Mouse (Mus musculus): ENCODE results near the gene Marveld3. TPM values are rescaled to one million over a fixed set of nuclear protein-coding genes. Genes with fewer than 3 reads are reported as not detected.

The Marveld3 gene
- polyA plus RNA-seq, 1 experiment: 0.77 TPM

DNA sequence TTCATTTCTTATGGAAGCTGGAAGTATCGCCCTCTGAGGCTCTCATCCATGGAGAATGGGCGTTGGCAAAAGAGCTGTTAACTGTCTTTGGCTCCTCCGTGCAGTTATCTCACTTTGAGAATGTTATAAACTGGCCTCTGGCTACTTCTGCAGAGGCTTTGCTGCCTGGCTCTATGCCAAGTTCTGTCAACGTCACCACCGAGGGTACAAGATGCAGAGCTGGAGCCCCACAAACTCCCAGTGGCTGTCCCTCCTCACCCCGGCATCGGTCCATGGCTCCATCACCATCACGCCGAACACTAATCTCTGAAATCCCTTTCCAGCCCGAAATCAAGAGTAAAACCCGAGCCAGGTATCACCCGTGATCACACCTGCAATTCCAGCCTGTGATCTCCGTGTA, 1.4 kb upstream of the Marveld3 start:
- TF ChIP-seq CTCF (IDR thresholded peaks at IDR 0.05; ENCODE audit: borderline replicate concordance, extremely low read depth, insufficient read depth, insufficient read length) (no peak), POLR2A (IDR thresholded peaks at IDR 0.05; ENCODE audit: borderline replicate concordance, extremely low read depth, insufficient read depth, insufficient read length, poor library complexity, severe bottlenecking) (no peak)
- no peak for DNase-seq (ENCODE audit: low read depth)

DNA sequence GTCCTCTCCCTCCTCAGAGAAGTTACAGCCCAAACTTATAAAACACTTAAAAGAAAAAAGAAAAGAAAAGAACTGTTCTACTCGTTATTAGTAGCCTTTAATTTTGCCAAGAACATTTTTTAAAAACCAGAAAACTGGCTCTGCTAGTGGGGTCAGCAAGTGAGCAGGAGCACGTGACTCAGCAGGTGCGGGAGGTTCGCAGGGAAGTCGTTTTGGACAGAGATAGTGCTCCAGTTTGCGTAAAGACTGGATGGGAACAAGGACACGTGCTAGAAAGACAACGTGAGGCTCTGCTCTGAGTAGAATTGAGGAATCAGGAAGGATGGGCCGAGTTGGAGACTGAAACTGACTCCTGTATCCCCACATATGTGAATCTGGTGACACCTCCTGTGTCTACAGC, 893 bp upstream of the Marveld3 start:
- no peak for TF ChIP-seq CTCF (IDR thresholded peaks at IDR 0.05; ENCODE audit: borderline replicate concordance, extremely low read depth, insufficient read depth, insufficient read length)
- no peak for TF ChIP-seq POLR2A (IDR thresholded peaks at IDR 0.05; ENCODE audit: borderline replicate concordance, extremely low read depth, insufficient read depth, insufficient read length, poor library complexity, severe bottlenecking)
- DNase-seq (ENCODE audit: low read depth): no peak

- TF ChIP-seq CTCF (IDR thresholded peaks at IDR 0.05; ENCODE audit: borderline replicate concordance, extremely low read depth, insufficient read depth, insufficient read length) (no peak), POLR2A (IDR thresholded peaks at IDR 0.05; ENCODE audit: borderline replicate concordance, extremely low read depth, insufficient read depth, insufficient read length, poor library complexity, severe bottlenecking) (no peak)
- DNase-seq (ENCODE audit: low read depth): peak; percentile 30
These were observed 2.9 kb downstream of the Marveld3 start for GRCm38 (mm10) chr8:109959112-109959511.

DNA sequence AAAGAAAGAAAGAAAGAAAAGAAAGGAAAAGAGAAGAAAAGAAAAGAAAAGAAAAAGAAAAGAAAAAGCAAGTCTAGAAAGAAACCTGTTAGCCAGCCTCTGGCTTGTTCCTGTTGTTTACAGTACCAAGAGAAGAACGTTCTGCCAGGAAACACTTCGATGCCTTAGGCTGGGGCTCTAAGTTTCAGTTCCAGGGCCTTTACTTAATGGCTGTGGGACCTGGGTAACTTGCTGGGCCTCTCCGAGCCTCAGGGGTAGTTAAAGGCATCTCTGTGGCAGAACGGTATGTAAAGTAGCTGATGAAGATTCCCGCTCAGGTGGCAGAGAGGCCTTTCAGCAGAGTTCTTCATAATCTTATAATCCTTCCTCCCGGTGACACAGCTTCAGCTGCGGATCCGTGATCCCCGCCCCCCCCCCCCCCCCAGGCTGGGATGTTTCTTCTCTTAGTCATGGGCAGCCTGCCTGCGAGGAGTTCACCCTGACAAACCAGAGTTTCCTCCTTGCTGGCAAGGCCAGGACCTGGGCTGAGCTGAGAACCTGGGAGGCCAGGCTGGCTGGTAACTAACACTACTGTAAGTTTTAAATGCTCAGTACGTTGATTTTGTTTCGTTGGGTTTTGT, 3.9 kb downstream of the Marveld3 start:
- peak; percentile 19 for DNase-seq (ENCODE audit: low read depth)
- no peak for TF ChIP-seq POLR2A (IDR thresholded peaks at IDR 0.05; ENCODE audit: borderline replicate concordance, extremely low read depth, insufficient read depth, insufficient read length, poor library complexity, severe bottlenecking)
- TF ChIP-seq CTCF (IDR thresholded peaks at IDR 0.05; ENCODE audit: borderline replicate concordance, extremely low read depth, insufficient read depth, insufficient read length): no peak

GRCm38 (mm10) chr8:109957167-109958028, 4.6 kb downstream of the Marveld3 start:
- TF ChIP-seq CTCF (IDR thresholded peaks at IDR 0.05; ENCODE audit: borderline replicate concordance, extremely low read depth, insufficient read depth, insufficient read length): peak; percentile 11; the same call in 1 of the 2 replicates
- no peak for TF ChIP-seq POLR2A (IDR thresholded peaks at IDR 0.05; ENCODE audit: borderline replicate concordance, extremely low read depth, insufficient read depth, insufficient read length, poor library complexity, severe bottlenecking)
- DNase-seq (ENCODE audit: low read depth): peak; percentile 82

DNA sequence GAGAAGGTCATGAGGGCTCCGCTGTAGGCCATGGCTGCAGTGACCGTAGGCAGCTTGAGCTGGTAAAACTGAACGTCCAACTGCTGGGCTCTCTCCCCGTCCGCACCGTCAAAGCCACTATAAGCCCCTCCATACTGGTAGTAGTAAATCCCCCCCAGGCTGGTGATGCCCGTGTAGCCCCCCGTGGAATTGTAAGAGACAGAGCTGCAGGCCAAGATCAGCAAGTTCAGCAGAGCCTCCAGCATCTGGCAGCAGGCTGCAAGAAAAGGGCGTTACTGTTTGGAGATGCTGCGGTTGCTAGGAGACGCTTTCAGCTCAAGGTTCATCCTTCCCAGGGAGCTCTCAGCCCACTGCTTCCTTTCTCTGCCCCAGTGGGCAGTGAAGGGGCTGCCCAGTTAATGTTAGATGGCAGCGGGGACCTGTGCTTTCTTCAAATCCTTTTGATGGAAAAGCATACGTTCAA, 7.5 kb downstream of the Marveld3 start:
- DNase-seq (ENCODE audit: low read depth): peak; percentile 87
- no peak for TF ChIP-seq CTCF (IDR thresholded peaks at IDR 0.05; ENCODE audit: borderline replicate concordance, extremely low read depth, insufficient read depth, insufficient read length)
- TF ChIP-seq POLR2A (IDR thresholded peaks at IDR 0.05; ENCODE audit: borderline replicate concordance, extremely low read depth, insufficient read depth, insufficient read length, poor library complexity, severe bottlenecking): no peak

DNA sequence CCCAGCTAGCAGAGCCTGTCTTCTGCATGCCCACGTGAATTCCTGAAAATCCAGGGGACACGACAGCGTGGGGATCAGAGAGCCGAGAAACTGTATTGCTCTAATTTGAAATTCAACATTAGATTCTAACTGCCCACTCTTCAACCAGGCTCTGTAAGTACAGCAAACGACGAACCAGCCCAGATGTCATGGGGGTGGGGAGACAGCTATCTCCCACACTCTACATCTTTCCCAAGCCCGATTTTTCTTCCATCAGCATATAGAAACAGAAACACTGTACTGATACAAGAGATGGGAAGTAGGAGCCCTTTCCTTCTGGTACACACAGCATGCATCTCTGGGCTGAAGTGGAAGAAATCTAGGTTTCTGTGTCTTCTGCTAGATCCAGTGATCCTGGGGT, 9.8 kb downstream of the Marveld3 start:
- no peak for TF ChIP-seq CTCF (IDR thresholded peaks at IDR 0.05; ENCODE audit: borderline replicate concordance, extremely low read depth, insufficient read depth, insufficient read length)
- TF ChIP-seq POLR2A (IDR thresholded peaks at IDR 0.05; ENCODE audit: borderline replicate concordance, extremely low read depth, insufficient read depth, insufficient read length, poor library complexity, severe bottlenecking): no peak
- no peak for DNase-seq (ENCODE audit: low read depth)

- TF ChIP-seq CTCF (IDR thresholded peaks at IDR 0.05; ENCODE audit: borderline replicate concordance, extremely low read depth, insufficient read depth, insufficient read length) (no peak), POLR2A (IDR thresholded peaks at IDR 0.05; ENCODE audit: borderline replicate concordance, extremely low read depth, insufficient read depth, insufficient read length, poor library complexity, severe bottlenecking) (no peak)
- peak; percentile 45 for DNase-seq (ENCODE audit: low read depth)
These were observed 13.8 kb downstream of the Marveld3 start for GRCm38 (mm10) chr8:109948285-109948564.

- peak; percentile 79 for DNase-seq (ENCODE audit: low read depth)
- TF ChIP-seq POLR2A (IDR thresholded peaks at IDR 0.05; ENCODE audit: borderline replicate concordance, extremely low read depth, insufficient read depth, insufficient read length, poor library complexity, severe bottlenecking) (no peak), CTCF (IDR thresholded peaks at IDR 0.05; ENCODE audit: borderline replicate concordance, extremely low read depth, insufficient read depth, insufficient read length) (peak; percentile 78)
These were observed 14.3 kb downstream of the Marveld3 start for GRCm38 (mm10) chr8:109947447-109948284.

DNA sequence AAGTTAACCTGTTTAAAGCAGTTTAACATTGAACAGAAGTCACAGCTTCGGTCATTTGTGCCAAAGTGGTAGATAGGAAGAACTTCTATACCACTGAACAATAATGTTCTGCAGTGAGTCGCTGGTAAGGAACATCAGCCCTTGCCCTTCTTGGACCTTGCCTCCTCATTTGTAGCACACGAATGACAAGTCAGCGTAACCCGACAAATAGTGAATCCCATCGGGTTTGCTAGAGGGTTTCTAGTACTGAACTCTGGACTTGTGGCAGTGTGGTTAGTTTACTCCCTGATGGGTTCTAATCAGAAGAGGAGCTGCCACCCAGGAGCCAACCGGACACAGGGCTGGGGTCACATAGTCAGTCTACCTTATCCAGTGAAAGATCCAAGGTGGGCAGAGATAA, 15.7 kb downstream of the Marveld3 start:
- no peak for TF ChIP-seq POLR2A (IDR thresholded peaks at IDR 0.05; ENCODE audit: borderline replicate concordance, extremely low read depth, insufficient read depth, insufficient read length, poor library complexity, severe bottlenecking)
- DNase-seq (ENCODE audit: low read depth): no peak

- TF ChIP-seq POLR2A (IDR thresholded peaks at IDR 0.05; ENCODE audit: borderline replicate concordance, extremely low read depth, insufficient read depth, insufficient read length, poor library complexity, severe bottlenecking) (no peak), CTCF (IDR thresholded peaks at IDR 0.05; ENCODE audit: borderline replicate concordance, extremely low read depth, insufficient read depth, insufficient read length) (no peak)
- no peak for DNase-seq (ENCODE audit: low read depth)
These were observed 16.3 kb downstream of the Marveld3 start for GRCm38 (mm10) chr8:109945694-109946093.

Measured in brain, embryonic 14.5 days (tissue).